Mouse (Mus musculus) embryonic facial prominence, embryonic 10.5 days (tissue): ENCODE results near the gene Cacna1a. TPM values are rescaled to one million over a fixed set of nuclear protein-coding genes. Genes with fewer than 3 reads are reported as not detected.
A peak's percentile ranks its signal among the peaks of the same experiment; 100 is the strongest.
"Not testable (repeated sequence)": the region's sequence is repeated elsewhere in the genome, so short reads cannot be mapped to it uniquely, and the experiment has no call there.

Experiments
- DNase-seq: peaks from one replicate; pipeline ENCODE4 v3.0.0-alpha.2; 2017; ENCODE audit warnings: low spot score
- H3K27ac ChIP-seq: fragments of 300-500 bp; sonication (generic); replicated peaks from 2 replicates; pipeline ENCODE4 v1.5.1; 2016; ENCODE audit warnings: mild to moderate bottlenecking
- H3K27me3 ChIP-seq: fragments of 300-500 bp; sonication (generic); replicated peaks from 2 replicates; pipeline ENCODE4 v1.6.1; 2016; ENCODE audit warnings: low read depth, mild to moderate bottlenecking; ENCODE audit not compliant: poor library complexity, severe bottlenecking
- H3K36me3 ChIP-seq: fragments of 300-500 bp; sonication (generic); replicated peaks from 2 replicates; pipeline ENCODE4 v1.6.1; 2016; ENCODE audit warnings: mild to moderate bottlenecking, moderate library complexity
- H3K4me1 ChIP-seq: fragments of 300-500 bp; sonication (generic); 2 replicates; pipeline ENCODE4 v1.6.1; 2016
- H3K4me3 ChIP-seq: fragments of 300-500 bp; sonication (generic); 2 replicates; pipeline ENCODE4 v1.5.1; 2016; ENCODE audit warnings: mild to moderate bottlenecking, moderate library complexity
- H3K9me3 ChIP-seq: fragments of 300-500 bp; sonication (generic); 2 replicates; pipeline ENCODE4 v1.6.1; 2016; ENCODE audit warnings: mild to moderate bottlenecking
- WGBS: fragments of 180-500 bp; shearing (Covaris S2); methylation state at CpG from one replicate; pipeline ENCODE4 v1.1.7; 2016; 5-methylcytosine and 5-hydroxymethylcytosine counted together
- polyA plus RNA-seq: library from polyadenylated mRNA; unstranded; fragments of >200 nt; fragmentation: Nextera tagmentation; extraction: Ambion mirVana; gene quantifications from 2 replicates; pipeline ENCODE4 v1.2.1, GENCODE M21; 2016

Cacna1a gene
- polyA plus RNA-seq, 1 experiment from 2014 or later = 5.5 TPM

GRCm38 (mm10) chr8:84501181-84501580 is 112.9 kb downstream of the Cacna1a start:
- no peak overlapping the region for H3K4me3 ChIP-seq
- H3K36me3 ChIP-seq = no peaks in the 10 kb centered on the region
- H3K27ac ChIP-seq = no peak overlapping the region
- no peaks in the 10 kb centered on the region for H3K9me3 ChIP-seq
- H3K27me3 ChIP-seq = no peaks in the 10 kb centered on the region
- peaks cover 7% of the 10 kb centered on the region; the same call in 1 of the 2 replicates for H3K4me1 ChIP-seq
- no peak for DNase-seq
- WGBS = 79% methylated on average over 5 of the region's 5 CpGs

- no peak for DNase-seq
- Histone ChIP-seq H3K4me1 (peaks cover 7% of the 10 kb centered on the region; the same call in 1 of the 2 replicates), H3K9me3 (no peaks in the 10 kb centered on the region), H3K4me3 (no peak overlapping the region), H3K27me3 (no peaks in the 10 kb centered on the region), H3K27ac (no peak overlapping the region; the same call in 1 of the 2 replicates), H3K36me3 (no peaks in the 10 kb centered on the region)
- WGBS = 80% methylated on average over 10 of the region's 10 CpGs
Measured at GRCm38 (mm10) chr8:84501671-84502308, 113.5 kb downstream of the Cacna1a start.

- H3K27ac ChIP-seq = no peak overlapping the region
- 88% methylated on average over 4 of the region's 4 CpGs for WGBS
Measured at GRCm38 (mm10) chr8:84502638-84503037, 114.4 kb downstream of the Cacna1a start.

GRCm38 (mm10) chr8:84507220-84507619 is 119.0 kb downstream of the Cacna1a start:
- Histone ChIP-seq H3K9me3 (no peaks in the 10 kb centered on the region), H3K27me3 (no peaks in the 10 kb centered on the region), H3K4me3 (no peak overlapping the region), H3K27ac (no peak overlapping the region), H3K4me1 (no peaks in the 10 kb centered on the region), H3K36me3 (no peaks in the 10 kb centered on the region)
- 84% methylated on average over 5 of the region's 5 CpGs for WGBS
- DNase-seq = no peak

More at GRCm38 (mm10) chr8:84502638-84503037, 114.4 kb downstream of the Cacna1a start:
- no peak for DNase-seq
- H3K9me3 ChIP-seq = no peaks in the 10 kb centered on the region
- H3K36me3 ChIP-seq = no peaks in the 10 kb centered on the region
- H3K27me3 ChIP-seq = no peaks in the 10 kb centered on the region
- H3K4me1 ChIP-seq = peaks cover 7% of the 10 kb centered on the region; the same call in 1 of the 2 replicates
- no peak overlapping the region for H3K4me3 ChIP-seq

GRCm38 (mm10) chr8:84509764-84510163 is 121.5 kb downstream of the Cacna1a start:
- not testable (repeated sequence) for H3K4me3 ChIP-seq, H3K36me3 ChIP-seq, H3K27me3 ChIP-seq, H3K4me1 ChIP-seq, H3K27ac ChIP-seq, DNase-seq, H3K9me3 ChIP-seq
- 82% methylated on average over 6 of the region's 6 CpGs for WGBS

- H3K27ac ChIP-seq = no peak overlapping the region
- WGBS = 93% methylated on average over 13 of the region's 13 CpGs
Measured at GRCm38 (mm10) chr8:84511621-84512020, 123.4 kb downstream of the Cacna1a start.

GRCm38 (mm10) chr8:84513765-84514164 is 125.5 kb downstream of the Cacna1a start:
- Histone ChIP-seq H3K9me3 (no peaks in the 10 kb centered on the region), H3K4me3 (no peak overlapping the region), H3K27ac (no peak overlapping the region), H3K4me1 (no peaks in the 10 kb centered on the region), H3K36me3 (no peaks in the 10 kb centered on the region), H3K27me3 (no peaks in the 10 kb centered on the region)
- 21% methylated on average over 2 of the region's 2 CpGs for WGBS
- peak; percentile 17 for DNase-seq

More at GRCm38 (mm10) chr8:84511621-84512020, 123.4 kb downstream of the Cacna1a start:
- Histone ChIP-seq H3K27me3 (no peaks in the 10 kb centered on the region), H3K9me3 (no peaks in the 10 kb centered on the region), H3K4me1 (no peaks in the 10 kb centered on the region), H3K4me3 (no peak overlapping the region), H3K36me3 (no peaks in the 10 kb centered on the region)
- no peak for DNase-seq

GRCm38 (mm10) chr8:84518180-84518579 is 129.9 kb downstream of the Cacna1a start:
- Histone ChIP-seq H3K4me1 (no peaks in the 10 kb centered on the region), H3K36me3 (no peaks in the 10 kb centered on the region), H3K9me3 (no peaks in the 10 kb centered on the region), H3K4me3 (no peak overlapping the region), H3K27ac (no peak overlapping the region), H3K27me3 (no peaks in the 10 kb centered on the region)
- WGBS = 81% methylated on average over 2 of the region's 2 CpGs
- DNase-seq = no peak

- no peak for DNase-seq
- no peaks in the 10 kb centered on the region for H3K36me3 ChIP-seq
- no peak overlapping the region for H3K27ac ChIP-seq
- no peaks in the 10 kb centered on the region for H3K9me3 ChIP-seq
- H3K27me3 ChIP-seq = no peaks in the 10 kb centered on the region
- 88% methylated on average over 6 of the region's 6 CpGs for WGBS
- no peak overlapping the region for H3K4me3 ChIP-seq
- H3K4me1 ChIP-seq = no peaks in the 10 kb centered on the region
Measured at GRCm38 (mm10) chr8:84518720-84519119, 130.5 kb downstream of the Cacna1a start.

GRCm38 (mm10) chr8:84519767-84520626 is 131.8 kb downstream of the Cacna1a start:
- 86% methylated on average over 17 of the region's 17 CpGs for WGBS

GRCm38 (mm10) chr8:84520999-84521398 is 132.8 kb downstream of the Cacna1a start:
- DNase-seq = no peak
- WGBS = 67% methylated on average over 2 of the region's 2 CpGs
- no peaks in the 10 kb centered on the region for H3K36me3 ChIP-seq
- H3K9me3 ChIP-seq = peaks cover 6% of the 10 kb centered on the region; the same call in 1 of the 2 replicates
- H3K27me3 ChIP-seq = no peaks in the 10 kb centered on the region
- H3K4me3 ChIP-seq = no peak overlapping the region
- no peaks in the 10 kb centered on the region for H3K4me1 ChIP-seq
- no peak overlapping the region for H3K27ac ChIP-seq

More at GRCm38 (mm10) chr8:84519767-84520626, 131.8 kb downstream of the Cacna1a start:
- no peak for DNase-seq
- Histone ChIP-seq H3K27me3 (no peaks in the 10 kb centered on the region), H3K4me3 (no peak overlapping the region), H3K27ac (no peak overlapping the region), H3K36me3 (no peaks in the 10 kb centered on the region), H3K9me3 (no peaks in the 10 kb centered on the region), H3K4me1 (no peaks in the 10 kb centered on the region)

- no peak overlapping the region for H3K27ac ChIP-seq
- H3K36me3 ChIP-seq = no peaks in the 10 kb centered on the region
- H3K4me1 ChIP-seq = no peaks in the 10 kb centered on the region
- peaks cover 9% of the 10 kb centered on the region; the same call in 1 of the 2 replicates for H3K9me3 ChIP-seq
- no peak overlapping the region for H3K4me3 ChIP-seq
- DNase-seq = no peak
- H3K27me3 ChIP-seq = no peaks in the 10 kb centered on the region
- WGBS = 87% methylated on average over 7 of the region's 7 CpGs
Measured at GRCm38 (mm10) chr8:84528036-84528435, 139.8 kb downstream of the Cacna1a start.
